Mouse (Mus musculus): ENCODE data around the gene Abhd2.

DNA sequence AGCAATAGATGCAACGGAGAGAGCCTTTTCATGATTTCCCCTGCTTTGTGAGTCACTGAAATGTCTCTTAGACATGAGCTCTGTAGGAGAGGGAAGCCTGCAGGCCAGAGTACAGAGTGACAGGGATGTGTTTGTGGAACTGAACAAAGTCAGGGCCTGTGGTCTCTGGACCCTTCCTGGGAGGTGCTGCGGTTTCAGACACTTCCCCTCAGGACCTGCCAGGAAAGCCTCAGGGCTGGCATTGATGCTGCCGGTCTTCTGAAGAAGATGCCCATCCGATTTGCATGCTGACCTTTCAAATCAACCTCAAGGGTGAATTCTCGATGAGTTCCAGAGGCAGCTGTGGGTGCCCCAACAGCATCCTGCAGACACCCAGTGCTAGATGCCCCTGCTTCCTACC is 41.5 kb downstream of the Abhd2 start:
- TF ChIP-seq CTCF (IDR thresholded peaks at IDR 0.05; ENCODE audit: borderline replicate concordance, control insufficient read depth, extremely low read depth, insufficient read depth, low read length, poor library complexity) (no peak), POLR2A (IDR thresholded peaks at IDR 0.05; ENCODE audit: control insufficient read depth, extremely low read depth, insufficient read depth, low read length, poor library complexity) (no peak)

Measured in thymus, adult 2 months (tissue).